Mouse (Mus musculus): Measurements from ENCODE around the gene Gm21312. TPM values are rescaled to one million over a fixed set of nuclear protein-coding genes. Genes with fewer than 3 reads are reported as not detected.

The Gm21312 gene
- polyA plus RNA-seq (2012; rRNA removed; ENCODE audit: low replicate concordance): not detected in 2 replicates

DNA sequence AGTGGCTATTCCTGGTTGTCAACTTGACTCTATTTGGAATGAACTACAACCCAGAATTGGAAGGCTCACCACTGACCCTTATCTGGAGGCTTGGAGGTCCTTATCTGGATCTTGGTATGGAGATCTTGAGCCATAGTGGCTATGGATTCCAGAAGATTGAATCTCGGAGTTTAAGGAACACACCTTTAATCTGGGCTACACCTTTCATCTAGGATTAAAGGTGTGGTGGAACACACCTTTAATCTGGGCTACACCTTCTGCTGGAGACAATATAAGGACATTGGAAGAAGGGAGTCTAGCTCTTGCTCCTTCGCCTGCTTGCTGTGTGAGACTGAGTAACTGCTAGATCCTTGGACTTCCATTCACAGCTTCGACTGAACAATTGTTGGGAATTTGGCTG is at the start of gene Gm21312:
Gene Gm21312, plus strand, starts transcription at position 301 of the 400 bp plus-strand sequence.

DNA sequence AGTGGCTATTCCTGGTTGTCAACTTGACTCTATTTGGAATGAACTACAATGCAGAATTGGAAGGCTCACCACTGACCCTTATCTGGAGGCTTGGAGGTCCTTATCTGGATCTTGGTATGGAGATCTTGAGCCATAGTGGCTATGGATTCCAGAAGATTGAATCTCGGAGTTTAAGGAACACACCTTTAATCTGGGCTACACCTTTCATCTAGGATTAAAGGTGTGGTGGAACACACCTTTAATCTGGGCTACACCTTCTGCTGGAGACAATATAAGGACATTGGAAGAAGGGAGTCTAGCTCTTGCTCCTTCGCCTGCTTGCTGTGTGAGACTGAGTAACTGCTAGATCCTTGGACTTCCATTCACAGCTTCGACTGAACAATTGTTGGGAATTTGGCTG is 34.1 kb upstream of the Gm21312 start, which contains the start of gene Gm21293:
Gene Gm21293, plus strand, starts transcription at position 301 of the 400 bp plus-strand sequence.

DNA sequence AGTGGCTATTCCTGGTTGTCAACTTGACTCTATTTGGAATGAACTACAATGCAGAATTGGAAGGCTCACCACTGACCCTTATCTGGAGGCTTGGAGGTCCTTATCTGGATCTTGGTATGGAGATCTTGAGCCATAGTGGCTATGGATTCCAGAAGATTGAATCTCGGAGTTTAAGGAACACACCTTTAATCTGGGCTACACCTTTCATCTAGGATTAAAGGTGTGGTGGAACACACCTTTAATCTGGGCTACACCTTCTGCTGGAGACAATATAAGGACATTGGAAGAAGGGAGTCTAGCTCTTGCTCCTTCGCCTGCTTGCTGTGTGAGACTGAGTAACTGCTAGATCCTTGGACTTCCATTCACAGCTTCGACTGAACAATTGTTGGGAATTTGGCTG is 25.6 kb upstream of the Gm21312 start, which contains the start of gene Gm6763:
Gene Gm6763, plus strand, starts transcription at position 301 of the 400 bp plus-strand sequence.

DNA sequence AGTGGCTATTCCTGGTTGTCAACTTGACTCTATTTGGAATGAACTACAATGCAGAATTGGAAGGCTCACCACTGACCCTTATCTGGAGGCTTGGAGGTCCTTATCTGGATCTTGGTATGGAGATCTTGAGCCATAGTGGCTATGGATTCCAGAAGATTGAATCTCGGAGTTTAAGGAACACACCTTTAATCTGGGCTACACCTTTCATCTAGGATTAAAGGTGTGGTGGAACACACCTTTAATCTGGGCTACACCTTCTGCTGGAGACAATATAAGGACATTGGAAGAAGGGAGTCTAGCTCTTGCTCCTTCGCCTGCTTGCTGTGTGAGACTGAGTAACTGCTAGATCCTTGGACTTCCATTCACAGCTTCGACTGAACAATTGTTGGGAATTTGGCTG is 17.1 kb upstream of the Gm21312 start, which contains the start of gene Gm8764:
Gene Gm8764, plus strand, starts transcription at position 301 of the 400 bp plus-strand sequence.

DNA sequence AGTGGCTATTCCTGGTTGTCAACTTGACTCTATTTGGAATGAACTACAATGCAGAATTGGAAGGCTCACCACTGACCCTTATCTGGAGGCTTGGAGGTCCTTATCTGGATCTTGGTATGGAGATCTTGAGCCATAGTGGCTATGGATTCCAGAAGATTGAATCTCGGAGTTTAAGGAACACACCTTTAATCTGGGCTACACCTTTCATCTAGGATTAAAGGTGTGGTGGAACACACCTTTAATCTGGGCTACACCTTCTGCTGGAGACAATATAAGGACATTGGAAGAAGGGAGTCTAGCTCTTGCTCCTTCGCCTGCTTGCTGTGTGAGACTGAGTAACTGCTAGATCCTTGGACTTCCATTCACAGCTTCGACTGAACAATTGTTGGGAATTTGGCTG is 8.6 kb upstream of the Gm21312 start, which contains the start of gene Gm21304:
Gene Gm21304, plus strand, starts transcription at position 301 of the 400 bp plus-strand sequence.

DNA sequence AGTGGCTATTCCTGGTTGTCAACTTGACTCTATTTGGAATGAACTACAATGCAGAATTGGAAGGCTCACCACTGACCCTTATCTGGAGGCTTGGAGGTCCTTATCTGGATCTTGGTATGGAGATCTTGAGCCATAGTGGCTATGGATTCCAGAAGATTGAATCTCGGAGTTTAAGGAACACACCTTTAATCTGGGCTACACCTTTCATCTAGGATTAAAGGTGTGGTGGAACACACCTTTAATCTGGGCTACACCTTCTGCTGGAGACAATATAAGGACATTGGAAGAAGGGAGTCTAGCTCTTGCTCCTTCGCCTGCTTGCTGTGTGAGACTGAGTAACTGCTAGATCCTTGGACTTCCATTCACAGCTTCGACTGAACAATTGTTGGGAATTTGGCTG is 8.4 kb downstream of the Gm21312 start, which contains the start of gene Gm20765:
Gene Gm20765, plus strand, starts transcription at position 301 of the 400 bp plus-strand sequence.

DNA sequence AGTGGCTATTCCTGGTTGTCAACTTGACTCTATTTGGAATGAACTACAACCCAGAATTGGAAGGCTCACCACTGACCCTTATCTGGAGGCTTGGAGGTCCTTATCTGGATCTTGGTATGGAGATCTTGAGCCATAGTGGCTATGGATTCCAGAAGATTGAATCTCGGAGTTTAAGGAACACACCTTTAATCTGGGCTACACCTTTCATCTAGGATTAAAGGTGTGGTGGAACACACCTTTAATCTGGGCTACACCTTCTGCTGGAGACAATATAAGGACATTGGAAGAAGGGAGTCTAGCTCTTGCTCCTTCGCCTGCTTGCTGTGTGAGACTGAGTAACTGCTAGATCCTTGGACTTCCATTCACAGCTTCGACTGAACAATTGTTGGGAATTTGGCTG is 16.9 kb downstream of the Gm21312 start, which contains the start of gene Gm4340:
Gene Gm4340, plus strand, starts transcription at position 301 of the 400 bp plus-strand sequence.

Other genes starting within 250 kb of the Gm21312 start
- not detected in 2 replicates for gene Gm21293, start 34.0 kb upstream of the Gm21312 start, polyA plus RNA-seq (2012; rRNA removed; ENCODE audit: low replicate concordance)
- not detected in 2 replicates for gene Gm6763, start 25.5 kb upstream of the Gm21312 start, polyA plus RNA-seq (2012; rRNA removed; ENCODE audit: low replicate concordance)
- gene Gm8764, start 17.0 kb upstream of the Gm21312 start, polyA plus RNA-seq (2012; rRNA removed; ENCODE audit: low replicate concordance): not detected in 2 replicates
- gene Gm21304, start 8.5 kb upstream of the Gm21312 start, polyA plus RNA-seq (2012; rRNA removed; ENCODE audit: low replicate concordance): not detected in 2 replicates
- not detected in 2 replicates for gene Gm20765, start 8.5 kb downstream of the Gm21312 start, polyA plus RNA-seq (2012; rRNA removed; ENCODE audit: low replicate concordance)
- gene Gm4340, start 17.0 kb downstream of the Gm21312 start, polyA plus RNA-seq (2012; rRNA removed; ENCODE audit: low replicate concordance): not detected in 2 replicates

Data from mammary gland, adult 2 months (tissue).